Mouse (Mus musculus): Measurements from ENCODE around the gene Bcar1.

The Bcar1 gene

DNA sequence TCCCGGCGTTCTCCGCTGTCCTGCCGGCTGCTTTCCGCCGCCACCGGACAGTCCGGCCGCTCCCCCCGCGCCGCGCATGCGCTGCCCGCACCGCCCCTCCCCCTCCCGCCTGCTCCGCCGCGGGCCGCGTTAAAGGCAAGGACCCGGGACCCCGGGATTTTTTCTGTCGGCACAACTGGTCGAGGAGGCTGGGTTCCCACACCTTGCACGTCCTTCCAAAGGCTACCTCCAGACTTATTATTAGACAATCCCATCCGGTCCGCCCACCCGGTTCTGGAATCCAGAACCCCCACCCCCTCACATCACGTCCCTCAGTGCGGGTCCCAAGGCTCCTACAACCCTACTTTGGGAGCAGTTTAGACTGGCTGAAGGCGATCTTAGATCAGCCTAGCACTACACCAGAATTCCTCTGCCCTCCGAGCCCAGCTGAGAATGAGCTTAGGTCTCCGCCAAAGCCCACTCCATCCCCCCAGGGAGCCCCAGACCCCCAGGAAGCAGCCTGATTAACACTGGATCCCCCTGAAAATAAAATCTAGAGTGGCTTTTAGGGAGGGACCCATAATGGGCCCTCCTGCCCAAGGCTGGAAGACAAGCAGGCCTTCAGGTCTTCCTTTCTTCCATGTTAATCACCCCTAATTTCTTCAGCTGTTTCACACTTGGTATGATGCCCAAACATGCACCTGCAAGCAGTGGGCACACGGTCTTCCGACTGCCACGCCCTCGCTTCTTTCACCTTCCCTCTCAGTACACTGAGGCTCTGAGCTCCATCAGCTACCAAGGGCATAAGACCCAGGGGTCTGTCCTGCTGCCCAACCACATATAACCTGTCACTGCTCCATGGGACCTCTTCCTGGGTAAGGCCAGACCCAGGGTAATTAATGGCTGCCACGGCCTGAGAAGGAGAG is at the start of gene Bcar1:
Bcar1 (minus strand) TSS at position 18 of the 905 bp plus-strand sequence.
- in situ Hi-C loops (cut with MboI; ENCODE audit: low pct_unique_long_range_greater_than_20kb in 1 of 2, low sequenced_read_pairs in 2 of 2, unreplicated experiment in 1 of 2): no loop called here

DNA sequence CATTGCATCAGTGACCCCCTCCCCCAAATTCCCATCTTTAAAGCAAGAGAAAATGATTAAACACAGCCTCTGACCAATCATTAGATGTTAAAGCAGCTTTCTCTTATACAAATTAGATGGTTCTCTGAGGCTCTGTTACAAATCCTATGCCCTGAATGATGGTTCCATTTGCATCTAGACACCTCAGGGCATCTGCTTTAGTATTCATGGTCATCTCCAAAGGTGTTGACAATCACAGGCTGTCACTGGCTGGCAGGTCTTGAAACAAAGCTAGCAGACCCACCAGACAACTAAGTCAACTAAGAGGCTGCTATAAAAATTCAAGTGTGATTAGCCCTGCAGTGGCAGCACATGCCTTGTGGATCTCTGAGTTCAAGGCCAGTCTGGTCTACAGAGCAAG is 46.0 kb upstream of the Bcar1 start:
- in situ Hi-C loops (cut with MboI; ENCODE audit: low pct_unique_long_range_greater_than_20kb in 1 of 2, low sequenced_read_pairs in 2 of 2, unreplicated experiment in 1 of 2): no loop called here

DNA sequence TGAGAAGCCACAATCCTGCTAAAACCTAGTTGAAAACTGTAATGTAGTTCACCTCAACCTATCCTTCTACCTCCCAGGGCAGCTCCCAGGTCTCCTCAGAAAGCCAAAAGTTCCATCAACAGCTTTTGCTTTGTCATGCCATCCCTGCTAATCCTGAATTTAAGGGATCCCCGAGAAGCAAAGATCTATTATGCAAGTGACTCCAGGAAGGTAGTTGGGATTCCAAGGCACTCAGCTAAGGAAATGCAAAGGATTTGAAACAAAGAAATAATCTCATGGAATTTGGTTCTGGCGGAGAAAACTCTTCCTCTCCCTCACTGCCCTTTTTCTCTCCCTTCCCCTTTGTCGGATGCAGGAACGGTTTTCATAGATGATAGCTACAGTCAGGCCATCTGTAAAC is 45.6 kb upstream of the Bcar1 start:
- in situ Hi-C loops (cut with MboI; ENCODE audit: low pct_unique_long_range_greater_than_20kb in 1 of 2, low sequenced_read_pairs in 2 of 2, unreplicated experiment in 1 of 2): no loop called here

DNA sequence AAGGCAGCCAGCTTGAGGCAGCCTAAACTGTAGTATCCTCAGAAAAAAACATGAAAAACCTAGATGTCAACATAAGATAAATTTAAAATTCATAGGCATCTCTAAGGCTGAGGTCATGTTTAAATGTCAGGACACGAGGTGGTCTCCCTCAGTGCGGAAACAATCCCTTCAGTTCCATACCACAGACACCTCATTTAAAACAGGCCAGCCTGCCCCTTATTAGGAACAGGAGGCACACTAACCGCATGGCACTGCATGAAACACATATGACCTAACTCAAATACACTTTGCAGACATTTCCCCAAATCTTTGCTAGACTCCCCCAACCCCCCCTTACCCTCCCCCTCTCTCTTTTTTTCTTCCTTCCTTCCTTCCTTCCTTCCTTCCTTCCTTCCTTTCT is 44.9 kb upstream of the Bcar1 start:
- in situ Hi-C loops (cut with MboI; ENCODE audit: low pct_unique_long_range_greater_than_20kb in 1 of 2, low sequenced_read_pairs in 2 of 2, unreplicated experiment in 1 of 2): no loop called here

DNA sequence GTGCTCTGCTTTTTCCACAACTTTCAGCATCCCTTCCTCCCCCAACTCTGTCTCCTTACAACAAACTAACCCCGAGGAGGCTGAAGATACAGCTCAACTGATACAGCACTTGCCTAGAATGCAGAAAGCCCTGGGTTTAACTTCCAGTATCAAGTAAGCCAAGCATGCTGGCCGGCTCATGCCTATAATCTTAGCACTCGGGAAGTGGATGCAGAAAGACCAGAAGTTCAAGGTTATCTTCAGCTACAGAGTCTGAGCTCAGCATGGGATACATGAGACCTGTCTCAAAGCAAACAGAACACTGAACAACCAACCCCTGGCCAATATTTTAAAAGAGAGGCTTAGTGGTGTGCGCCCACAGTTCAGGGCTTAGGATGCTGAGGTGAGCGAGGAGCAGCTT is 44.5 kb upstream of the Bcar1 start:
- in situ Hi-C loops (cut with MboI; ENCODE audit: low pct_unique_long_range_greater_than_20kb in 1 of 2, low sequenced_read_pairs in 2 of 2, unreplicated experiment in 1 of 2): no loop called here

DNA sequence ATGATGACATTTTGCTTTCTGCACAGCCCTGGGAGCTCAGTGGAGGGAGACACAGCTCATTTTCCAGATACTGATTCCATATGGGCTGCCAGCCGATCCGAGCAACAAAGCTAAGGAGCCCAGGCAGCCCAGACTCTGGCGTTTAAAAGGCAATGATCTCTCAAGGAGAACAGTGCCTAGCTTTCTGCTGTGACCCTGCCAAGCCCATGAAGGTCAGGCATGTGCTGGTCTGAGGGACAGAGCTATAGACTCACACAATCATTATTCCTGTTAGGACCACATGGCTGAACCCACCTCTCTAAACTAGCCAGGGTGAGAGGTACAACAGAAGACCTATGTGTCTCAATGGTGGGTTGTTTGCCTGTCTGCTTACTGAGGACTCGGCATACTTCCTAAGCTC is 44.1 kb upstream of the Bcar1 start:
- in situ Hi-C loops (cut with MboI; ENCODE audit: low pct_unique_long_range_greater_than_20kb in 1 of 2, low sequenced_read_pairs in 2 of 2, unreplicated experiment in 1 of 2): no loop called here

DNA sequence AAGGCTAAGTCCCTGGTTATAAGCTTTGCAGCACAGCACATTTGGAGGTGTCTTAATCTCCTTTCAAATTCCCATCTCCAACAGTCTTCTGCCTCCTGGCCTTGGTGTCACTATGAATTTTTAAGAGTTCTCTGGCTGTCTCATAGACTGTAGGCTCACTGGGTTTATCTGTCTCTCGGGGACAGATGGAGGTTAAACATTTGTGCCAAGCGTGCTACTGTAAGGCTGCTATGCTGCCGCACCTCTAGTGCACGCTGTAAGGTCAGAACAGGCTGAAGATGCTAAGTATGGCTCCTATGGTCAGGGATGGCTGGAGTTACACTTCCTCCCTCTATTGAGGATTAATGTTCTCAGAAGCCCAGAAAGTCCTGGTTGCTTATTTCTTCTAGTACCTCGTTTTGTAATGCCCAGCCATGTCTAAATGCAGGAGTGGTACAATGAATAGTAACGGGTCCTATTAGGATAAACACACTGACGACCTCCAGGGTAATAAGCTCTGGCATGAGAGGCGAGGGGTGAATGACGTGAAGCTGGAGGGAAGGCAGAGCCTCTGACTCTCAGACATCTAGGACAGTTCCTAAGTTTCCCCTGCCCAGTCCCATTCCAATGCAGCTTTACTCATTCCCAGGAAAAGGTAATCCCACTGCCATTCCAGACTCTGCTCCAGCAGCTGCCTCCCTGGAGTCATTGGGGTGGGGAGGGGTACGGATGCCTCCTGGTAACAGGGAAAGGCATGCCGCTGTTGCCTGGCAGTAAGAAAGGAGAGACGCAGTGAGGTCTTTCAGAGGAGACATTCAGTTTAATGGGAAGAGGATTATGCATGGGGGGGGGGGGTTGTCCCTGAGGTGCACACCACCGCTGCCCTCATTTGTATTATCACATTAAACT is 43.3 kb upstream of the Bcar1 start:
- in situ Hi-C loops (cut with MboI; ENCODE audit: low pct_unique_long_range_greater_than_20kb in 1 of 2, low sequenced_read_pairs in 2 of 2, unreplicated experiment in 1 of 2): no loop called here

DNA sequence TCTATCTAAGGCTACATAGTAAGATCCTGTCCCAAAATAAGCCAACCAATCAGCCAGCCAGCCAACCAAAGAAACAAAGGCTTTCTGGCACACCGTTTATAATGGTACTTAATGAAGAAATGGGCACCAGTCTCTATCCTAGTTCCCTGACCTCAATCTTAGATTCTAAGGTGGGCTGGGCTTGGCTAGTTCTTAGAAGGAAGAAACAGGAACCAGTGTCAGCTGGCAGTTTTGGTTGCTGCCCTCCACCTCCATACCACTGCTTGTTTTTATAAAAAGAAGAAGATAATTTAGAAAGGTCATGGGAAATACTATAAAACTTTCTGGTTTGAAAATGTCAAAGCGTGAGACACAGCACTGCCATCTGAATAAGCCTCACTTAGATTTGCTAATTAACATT is 42.5 kb upstream of the Bcar1 start:
- in situ Hi-C loops (cut with MboI; ENCODE audit: low pct_unique_long_range_greater_than_20kb in 1 of 2, low sequenced_read_pairs in 2 of 2, unreplicated experiment in 1 of 2): no loop called here

DNA sequence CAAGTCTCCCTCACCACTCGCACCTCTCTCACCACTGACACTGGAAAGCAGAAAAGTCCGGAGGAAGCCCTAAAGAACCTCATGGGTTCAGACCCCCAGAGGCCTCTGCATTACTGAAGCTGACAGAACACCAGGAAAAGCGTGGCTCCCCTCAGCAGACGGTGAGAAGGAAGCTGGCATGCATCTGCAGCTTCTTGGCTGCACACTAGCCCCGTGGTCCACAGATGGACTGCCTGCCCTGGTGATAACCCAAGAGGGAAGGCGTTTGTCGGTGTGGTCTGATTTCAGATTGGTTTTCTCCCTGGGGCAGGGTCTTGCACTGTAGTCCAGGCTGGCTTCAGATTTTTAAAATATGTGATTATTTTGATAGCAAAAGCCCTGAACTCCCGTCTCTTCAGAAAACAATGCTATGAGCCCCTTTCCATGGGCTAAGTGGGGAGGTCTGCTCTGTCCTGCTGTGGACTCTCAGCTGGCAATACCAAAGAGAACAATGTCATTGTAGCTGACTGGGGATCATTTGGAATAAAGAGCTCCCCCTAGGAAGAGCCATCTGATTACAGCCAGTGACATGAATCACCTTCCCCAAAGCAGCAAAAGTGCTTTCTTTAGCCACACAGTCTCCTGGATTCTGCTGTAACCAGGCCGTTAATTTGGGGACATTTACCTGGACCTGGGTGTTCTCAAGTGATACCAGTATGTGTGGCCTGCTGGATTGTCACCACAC is 39.2 kb upstream of the Bcar1 start:
- in situ Hi-C loops (cut with MboI; ENCODE audit: low pct_unique_long_range_greater_than_20kb in 1 of 2, low sequenced_read_pairs in 2 of 2, unreplicated experiment in 1 of 2): no loop called here

DNA sequence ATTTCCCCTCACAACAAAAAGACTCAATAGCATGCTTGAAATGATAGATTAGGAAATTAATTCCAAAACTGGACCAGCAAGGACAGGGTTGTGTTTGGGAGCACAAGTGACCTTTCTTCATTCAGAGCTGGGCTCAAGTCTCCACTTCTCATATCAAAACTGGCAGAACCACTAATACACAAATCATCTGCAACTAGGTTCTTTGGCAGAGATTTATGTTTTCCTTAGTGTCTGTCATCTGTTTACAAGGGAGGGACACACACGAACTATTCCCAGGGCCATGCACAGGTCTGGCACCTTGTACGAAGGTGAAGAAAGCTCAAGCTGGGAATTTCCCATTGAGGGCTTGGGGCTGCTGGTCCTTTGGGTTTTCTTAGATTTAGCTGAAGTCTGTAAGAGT is 38.6 kb upstream of the Bcar1 start:
- in situ Hi-C loops (cut with MboI; ENCODE audit: low pct_unique_long_range_greater_than_20kb in 1 of 2, low sequenced_read_pairs in 2 of 2, unreplicated experiment in 1 of 2): no loop called here

DNA sequence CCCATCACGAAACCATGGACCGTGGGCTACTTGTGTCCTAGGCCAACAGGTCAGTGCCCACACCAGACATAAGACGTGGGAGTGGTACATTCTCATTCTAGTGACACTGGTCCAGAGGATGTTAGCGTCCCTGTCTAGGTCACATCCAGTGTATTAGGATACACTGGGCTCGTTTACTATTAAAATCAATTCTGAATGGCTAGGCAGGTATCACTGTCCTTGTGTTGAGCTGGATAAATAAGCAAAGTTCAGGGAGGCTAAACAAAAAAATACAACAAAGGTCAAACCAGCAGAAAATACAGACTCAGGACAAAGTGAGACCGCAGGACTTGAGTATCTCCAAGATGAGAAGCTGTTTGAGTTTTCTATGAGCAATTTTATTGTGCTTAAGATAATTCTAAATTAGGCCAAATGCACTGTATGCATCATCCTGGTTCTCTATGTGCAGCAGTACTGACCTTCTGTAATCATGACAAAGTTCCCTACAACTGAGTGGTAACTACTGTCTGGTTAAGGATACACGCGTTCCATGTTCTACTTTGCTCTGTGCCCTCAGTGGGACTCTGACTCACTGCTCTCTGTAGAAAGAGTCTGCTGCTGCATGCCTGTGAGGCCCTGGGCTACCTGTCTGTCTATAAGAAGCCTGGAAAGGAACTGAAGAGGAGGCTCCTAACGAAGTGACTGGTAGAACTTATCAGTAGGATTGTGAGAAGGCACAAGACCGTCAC is 37.3 kb upstream of the Bcar1 start:
- in situ Hi-C loops (cut with MboI; ENCODE audit: low pct_unique_long_range_greater_than_20kb in 1 of 2, low sequenced_read_pairs in 2 of 2, unreplicated experiment in 1 of 2): no loop called here

DNA sequence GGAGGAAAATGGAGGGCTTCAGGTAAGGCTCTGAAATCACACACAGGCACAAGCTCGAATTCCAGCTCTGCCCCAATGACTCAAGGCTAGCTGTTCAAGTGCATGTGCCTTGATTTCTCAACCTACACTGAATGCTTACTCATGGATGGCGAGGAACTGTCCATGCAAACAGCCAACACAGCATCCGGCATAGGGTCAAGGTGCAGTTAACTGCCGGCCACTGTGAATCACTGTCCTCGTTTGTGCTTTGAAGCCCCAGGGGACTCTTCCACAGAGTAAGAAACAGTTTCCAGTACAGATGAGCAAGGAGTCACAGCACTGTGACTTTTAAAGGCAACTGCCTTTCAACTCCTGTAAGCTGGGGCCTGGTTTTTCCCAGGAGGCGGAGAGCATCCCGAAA is 36.1 kb upstream of the Bcar1 start:
- in situ Hi-C loops (cut with MboI; ENCODE audit: low pct_unique_long_range_greater_than_20kb in 1 of 2, low sequenced_read_pairs in 2 of 2, unreplicated experiment in 1 of 2): no loop called here

DNA sequence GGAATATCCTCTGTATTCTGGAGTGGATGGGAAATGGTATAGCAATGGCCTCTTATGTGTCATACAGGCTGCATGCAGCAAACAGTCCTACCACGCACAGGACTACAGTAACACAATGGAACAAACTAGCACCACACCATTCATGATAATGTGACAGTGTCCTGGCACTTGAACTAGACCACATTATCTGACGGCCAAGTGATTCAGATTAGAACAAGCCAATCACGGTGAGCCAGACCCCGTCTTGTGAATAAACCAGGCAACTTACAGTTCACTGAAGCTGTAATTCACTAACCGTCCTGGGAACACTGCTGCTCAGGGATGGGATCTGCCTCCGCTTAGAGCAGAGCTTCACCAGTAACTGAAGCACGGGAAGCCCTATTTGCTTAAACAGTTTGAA is 35.2 kb upstream of the Bcar1 start:
- in situ Hi-C loops (cut with MboI; ENCODE audit: low pct_unique_long_range_greater_than_20kb in 1 of 2, low sequenced_read_pairs in 2 of 2, unreplicated experiment in 1 of 2): no loop called here

DNA sequence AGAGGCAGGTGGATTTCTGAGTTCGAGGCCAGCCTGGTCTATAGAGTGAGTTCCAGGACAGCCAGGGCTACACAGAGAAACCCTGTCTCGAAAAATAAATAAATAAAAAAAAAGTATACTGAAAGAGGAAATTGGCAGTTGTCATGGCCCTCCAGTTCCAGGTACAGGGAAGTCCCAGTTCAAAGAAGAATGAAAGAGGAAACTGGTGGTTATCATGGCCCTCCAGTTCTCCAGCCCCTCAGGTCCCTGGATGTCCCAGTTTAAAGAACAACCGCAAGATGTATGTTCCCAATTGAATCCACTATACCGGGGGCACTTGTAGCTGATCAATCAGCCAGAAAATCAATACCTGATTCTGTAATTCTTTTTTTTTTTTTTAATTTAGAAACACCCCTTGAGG is 32.9 kb upstream of the Bcar1 start:
- in situ Hi-C loops (cut with MboI; ENCODE audit: low pct_unique_long_range_greater_than_20kb in 1 of 2, low sequenced_read_pairs in 2 of 2, unreplicated experiment in 1 of 2): no loop called here

DNA sequence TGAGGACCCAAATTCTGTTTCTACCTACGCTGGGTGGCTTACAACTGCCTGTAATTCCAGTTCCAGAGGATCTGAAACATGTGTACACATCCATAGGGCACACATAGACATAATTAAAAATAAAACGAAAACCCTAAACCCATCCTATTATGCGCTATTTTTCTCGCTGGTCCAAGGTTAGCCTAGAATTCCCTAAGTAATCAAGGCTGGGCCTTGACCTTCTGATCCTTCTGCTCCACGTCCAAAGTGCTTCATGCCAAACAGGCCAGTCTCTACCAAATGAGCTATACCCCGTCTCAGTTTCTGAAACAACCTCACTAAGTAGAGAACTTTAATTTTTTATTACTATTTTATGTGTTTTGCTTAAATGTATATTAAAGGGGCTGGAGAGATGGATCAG is 32.2 kb upstream of the Bcar1 start:
- in situ Hi-C loops (cut with MboI; ENCODE audit: low pct_unique_long_range_greater_than_20kb in 1 of 2, low sequenced_read_pairs in 2 of 2, unreplicated experiment in 1 of 2): no loop called here

DNA sequence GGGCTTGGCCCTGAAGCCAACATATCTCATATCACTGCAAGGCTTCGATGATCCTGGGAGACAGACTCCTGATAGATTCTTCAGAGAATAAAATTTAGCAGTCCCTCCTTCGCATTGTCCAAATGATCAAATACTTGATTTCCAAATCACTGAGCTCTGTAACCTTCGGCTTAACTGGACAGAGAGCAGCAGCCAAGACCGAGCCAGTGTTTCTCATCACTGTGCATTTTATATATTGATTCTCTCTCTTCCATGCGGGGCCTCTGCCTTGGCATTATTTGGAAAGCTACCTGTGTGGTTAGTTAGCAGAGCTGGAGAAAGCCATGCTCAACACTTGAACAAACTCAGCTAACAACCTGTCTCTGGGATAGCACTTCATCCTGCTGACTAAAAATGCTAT is 29.9 kb upstream of the Bcar1 start:
- in situ Hi-C loops (cut with MboI; ENCODE audit: low pct_unique_long_range_greater_than_20kb in 1 of 2, low sequenced_read_pairs in 2 of 2, unreplicated experiment in 1 of 2): no loop called here

DNA sequence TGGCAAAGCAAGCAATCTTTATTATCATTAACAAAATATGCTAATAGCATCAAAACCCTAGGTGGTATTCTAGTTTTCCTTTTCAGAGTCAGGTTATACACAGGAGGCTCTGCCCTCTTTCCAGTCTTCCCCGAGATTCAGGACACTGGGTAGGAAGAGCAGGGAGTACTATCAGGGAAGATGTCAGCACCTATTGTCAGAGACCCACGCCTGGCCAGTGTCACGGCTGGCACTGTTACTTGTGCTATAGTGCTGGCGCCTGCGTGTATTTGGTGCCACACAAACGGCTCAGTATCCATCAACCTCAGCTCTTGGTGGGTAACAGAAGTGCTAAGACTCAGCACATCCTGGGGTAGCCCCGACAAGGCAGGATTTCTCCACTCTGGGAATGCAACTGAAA is 29.4 kb upstream of the Bcar1 start:
- in situ Hi-C loops (cut with MboI; ENCODE audit: low pct_unique_long_range_greater_than_20kb in 1 of 2, low sequenced_read_pairs in 2 of 2, unreplicated experiment in 1 of 2): no loop called here

DNA sequence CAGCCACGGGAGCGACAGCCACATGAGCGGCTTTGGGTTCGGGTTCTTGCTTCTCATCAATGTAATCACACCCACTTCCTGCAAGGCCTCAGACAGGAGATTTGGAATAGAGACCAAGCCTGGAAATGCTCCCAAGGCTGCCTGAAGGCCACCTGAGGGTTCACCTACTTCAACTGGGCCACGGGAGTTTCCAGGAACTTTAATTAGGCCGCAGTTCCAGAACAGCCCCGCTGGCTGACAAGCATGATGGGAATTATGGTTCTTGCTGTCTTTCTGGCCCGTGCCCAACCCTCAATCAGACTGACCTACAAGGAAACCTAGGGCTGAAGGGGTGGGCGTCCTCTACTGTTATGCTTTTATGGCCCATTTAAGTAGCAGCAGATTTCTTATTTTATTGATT is 28.5 kb upstream of the Bcar1 start:
- in situ Hi-C loops (cut with MboI; ENCODE audit: low pct_unique_long_range_greater_than_20kb in 1 of 2, low sequenced_read_pairs in 2 of 2, unreplicated experiment in 1 of 2): no loop called here
